Mouse (Mus musculus) liver, adult 2 months (tissue): ENCODE measurements around the gene Ltbp4. TPM values are rescaled to one million over a fixed set of nuclear protein-coding genes. Genes with fewer than 3 reads are reported as not detected.

Source experiments
- DNase-seq: peaks from one replicate; pipeline ENCODE4 v3.0.0-alpha.2; 2011; ENCODE audit warnings: low read depth, low spot score; ENCODE audit errors: extremely low read depth
- H3K27ac ChIP-seq: fragments of 200-500 bp; replicated peaks from 2 replicates; pipeline ENCODE4 v1.5.1; 2012; ENCODE audit warnings: low read depth, mild to moderate bottlenecking, control low read depth, inconsistent platforms, low read length; ENCODE audit not compliant: insufficient read depth
- H3K27me3 ChIP-seq: fragments of 200-500 bp; 2 replicates; pipeline ENCODE4 v1.6.1; 2012; ENCODE audit warnings: mild to moderate bottlenecking, moderate library complexity, low read length, inconsistent platforms; ENCODE audit not compliant: control insufficient read depth, insufficient read depth
- H3K36me3 ChIP-seq: fragments of 200-500 bp; 2 replicates; pipeline ENCODE4 v1.6.1; 2012; ENCODE audit warnings: low read length, inconsistent platforms; ENCODE audit not compliant: control insufficient read depth, insufficient read depth
- H3K4me1 ChIP-seq: fragments of 200-500 bp; 2 replicates; pipeline ENCODE4 v1.6.1; 2011; ENCODE audit warnings: low read length; ENCODE audit not compliant: control insufficient read depth, insufficient read depth
- H3K4me3 ChIP-seq: fragments of 200-500 bp; 2 replicates; pipeline ENCODE4 v1.5.1; 2011; ENCODE audit warnings: low read depth, mild to moderate bottlenecking, control low read depth, low read length, moderate library complexity; ENCODE audit not compliant: insufficient read depth
- H3K79me2 ChIP-seq: fragments of 200-500 bp; 2 replicates; pipeline ENCODE4 v1.6.1; 2012; ENCODE audit warnings: inconsistent platforms, mild to moderate bottlenecking, low read length, moderate library complexity; ENCODE audit not compliant: control insufficient read depth, insufficient read depth
- H3K9ac ChIP-seq: fragments of 200-500 bp; 2 replicates; pipeline ENCODE4 v1.6.1; 2012; ENCODE audit warnings: low read depth, mild to moderate bottlenecking, control low read depth, inconsistent platforms, low read length
- CTCF ChIP-seq: fragments of 200-500 bp; IDR thresholded peaks from 2 replicates; pipeline ENCODE4 v1.5.1; 2011; ENCODE audit warnings: low read depth, low read length, control low read depth
- POLR2A ChIP-seq: fragments of 200-500 bp; IDR thresholded peaks from 2 replicates; pipeline ENCODE4 v1.6.1; 2011; ENCODE audit warnings: low read length, control low read depth; ENCODE audit not compliant: insufficient read depth; ENCODE audit errors: extremely low read depth
- WGBS: fragments of 180-500 bp; shearing (Covaris S2); methylation state at CpG from one replicate; pipeline ENCODE4 v1.1.7; 2018; 5-methylcytosine and 5-hydroxymethylcytosine counted together
- polyA plus RNA-seq: library from polyadenylated mRNA; depleted of rRNA; stranded (reverse); fragments of >200 nt; gene quantifications from 2 replicates; pipeline ENCODE4 v1.2.3, GENCODE M21; 2012
- total RNA-seq: library from RNA; depleted of rRNA; stranded (reverse); fragments of >200 nt; gene quantifications from 2 replicates; pipeline ENCODE4 v1.2.3, GENCODE M21; 2014

Gene Ltbp4
- total and polyA plus RNA-seq, 2 experiments, result 9.4 to 29.2 TPM

- Histone ChIP-seq H3K4me1 (no peaks in the 10 kb centered on the region), H3K27ac (no peak overlapping the region), H3K4me3 (no peak overlapping the region), H3K79me2 (no peaks in the 10 kb centered on the region), H3K36me3 (no peaks in the 10 kb centered on the region), H3K9ac (no peak overlapping the region), H3K27me3 (peaks cover 37% of the 10 kb centered on the region)
- DNase-seq, result no peak
- 49% methylated on average over 21 of the region's 21 CpGs for whole genome bisulfite sequencing
- no peak for TF ChIP-seq POLR2A
- no peak for TF ChIP-seq CTCF
Measured at GRCm38 (mm10) chr7:27366082-27366844, 28.8 kb upstream of the Ltbp4 start.

- no peak for DNase-seq
- no peak for TF ChIP-seq CTCF
- TF ChIP-seq POLR2A, result no peak
- H3K36me3 ChIP-seq, result no peaks in the 10 kb centered on the region
- H3K27me3 ChIP-seq, result peaks cover 28% of the 10 kb centered on the region
- no peak overlapping the region for H3K9ac ChIP-seq
- no peak overlapping the region for H3K27ac ChIP-seq
- H3K79me2 ChIP-seq, result no peaks in the 10 kb centered on the region
- no peaks in the 10 kb centered on the region for H3K4me1 ChIP-seq
- no peak overlapping the region for H3K4me3 ChIP-seq
- WGBS, result 14% methylated on average over 29 of the region's 29 CpGs
Measured at GRCm38 (mm10) chr7:27364379-27364778, 26.9 kb upstream of the Ltbp4 start.

- Histone ChIP-seq H3K9ac (peak overlapping the region; percentile 70), H3K27ac (no peak overlapping the region), H3K79me2 (no peaks in the 10 kb centered on the region), H3K27me3 (peaks cover 19% of the 10 kb centered on the region), H3K4me3 (peak overlapping the region; percentile 60), H3K36me3 (no peaks in the 10 kb centered on the region), H3K4me1 (no peaks in the 10 kb centered on the region)
- TF ChIP-seq CTCF, result no peak
- no peak for TF ChIP-seq POLR2A
- 1% methylated on average over 52 of the region's 52 CpGs for WGBS
- peak; percentile 90 for DNase-seq
Measured at GRCm38 (mm10) chr7:27361283-27361946, 23.9 kb upstream of the Ltbp4 start.

DNA sequence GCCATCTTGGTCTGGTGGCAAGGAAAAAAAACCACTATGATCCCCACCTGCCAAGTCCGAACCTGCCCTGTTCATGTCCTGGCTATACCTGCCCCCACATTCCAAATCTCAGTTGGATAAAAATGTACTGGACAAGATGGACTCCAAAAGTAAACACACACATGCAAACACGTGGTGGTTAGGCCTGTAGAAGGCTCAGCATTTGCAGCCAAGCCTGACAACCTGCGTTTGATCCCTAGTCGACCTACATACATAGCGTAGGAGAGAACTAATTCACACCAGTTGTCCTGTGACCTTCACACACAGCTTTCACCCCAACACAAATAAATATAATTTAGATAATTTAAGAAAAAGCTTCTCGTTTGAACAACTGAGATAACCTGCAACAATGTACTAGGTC is 23.3 kb upstream of the Ltbp4 start:
- WGBS, result 62% methylated on average over 6 of the region's 6 CpGs
- peaks cover 14% of the 10 kb centered on the region; the same call in 1 of the 2 replicates for H3K27me3 ChIP-seq
- no peak overlapping the region for H3K4me3 ChIP-seq
- TF ChIP-seq POLR2A (no peak), CTCF (no peak)
- no peaks in the 10 kb centered on the region for H3K36me3 ChIP-seq
- no peaks in the 10 kb centered on the region for H3K4me1 ChIP-seq
- no peak overlapping the region for H3K27ac ChIP-seq
- no peak for DNase-seq
- H3K79me2 ChIP-seq, result no peaks in the 10 kb centered on the region
- H3K9ac ChIP-seq, result no peak overlapping the region

GRCm38 (mm10) chr7:27359706-27360358 is 22.3 kb upstream of the Ltbp4 start:
- Histone ChIP-seq H3K27me3 (peaks cover 9% of the 10 kb centered on the region; the same call in 1 of the 2 replicates), H3K9ac (no peak overlapping the region), H3K4me1 (0 out of 2 replicates have a peak, but pooled peaks cover 4% of the 10 kb centered on the region), H3K36me3 (no peaks in the 10 kb centered on the region), H3K4me3 (no peak overlapping the region), H3K27ac (no peak overlapping the region), H3K79me2 (no peaks in the 10 kb centered on the region)
- TF ChIP-seq CTCF, result no peak
- TF ChIP-seq POLR2A, result no peak
- DNase-seq, result no peak
- WGBS, result 89% methylated on average over 9 of the region's 9 CpGs
